Mouse (Mus musculus) hindbrain, postnatal 0 days (tissue): ENCODE measurements around the gene Vmn1r160. TPM values are rescaled to one million over a fixed set of nuclear protein-coding genes. Genes with fewer than 3 reads are reported as not detected.
"Not testable (repeated sequence)": the region's sequence is repeated elsewhere in the genome, so short reads cannot be mapped to it uniquely, and the experiment has no call there.

Source experiments
- ATAC-seq: fragments of 200-750 bp; cut with Nextera tagmentation; 2 replicates; pipeline ENCODE4 v1.8.0; 2017; ENCODE audit warnings: mild to moderate bottlenecking, moderate TSS enrichment, moderate library complexity
- DNase-seq: peaks from one replicate; pipeline ENCODE4 v3.0.0-alpha.2; 2015; ENCODE audit warnings: low spot score
- H3K27ac ChIP-seq: fragments of 300-500 bp; sonication (generic); 2 replicates; pipeline ENCODE4 v1.5.1; 2014; ENCODE audit warnings: mild to moderate bottlenecking
- H3K27me3 ChIP-seq: fragments of 300-500 bp; sonication (generic); 2 replicates; pipeline ENCODE4 v1.6.1; 2014; ENCODE audit warnings: low read length, mixed read lengths; ENCODE audit not compliant: insufficient read depth
- H3K36me3 ChIP-seq: fragments of 300-500 bp; sonication (generic); 2 replicates; pipeline ENCODE4 v1.6.1; 2014; ENCODE audit warnings: low read length, mixed read lengths; ENCODE audit not compliant: insufficient read depth
- H3K4me1 ChIP-seq: fragments of 300-500 bp; sonication (generic); 2 replicates; pipeline ENCODE4 v1.6.1; 2014; ENCODE audit warnings: antibody characterized with exemption, low read length, mixed read lengths; ENCODE audit not compliant: insufficient read depth
- H3K4me2 ChIP-seq: fragments of 300-500 bp; sonication (generic); 2 replicates; pipeline ENCODE4 v1.6.1; 2014; ENCODE audit warnings: low read depth, mild to moderate bottlenecking, low read length, moderate library complexity, mixed read lengths
- H3K4me3 ChIP-seq: fragments of 300-500 bp; sonication (generic); 2 replicates; pipeline ENCODE4 v1.5.1; 2014; ENCODE audit warnings: low read length
- H3K9ac ChIP-seq: fragments of 300-500 bp; sonication (generic); replicated peaks from 2 replicates; pipeline ENCODE4 v1.6.1; 2014; ENCODE audit warnings: mild to moderate bottlenecking, low read length, moderate library complexity, mixed read lengths
- H3K9me3 ChIP-seq: fragments of 300-500 bp; sonication (generic); 2 replicates; pipeline ENCODE4 v1.6.1; 2016; ENCODE audit warnings: low read length, mixed read lengths
- WGBS: fragments of 180-500 bp; shearing (Covaris S2); extraction: QIAGEN DNeasy Blood & Tissue Kit; methylation state at CpG from one replicate; pipeline ENCODE4 v1.1.7; 2014; 5-methylcytosine and 5-hydroxymethylcytosine counted together
- polyA plus RNA-seq: library from polyadenylated mRNA; unstranded; fragments of >200 nt; fragmentation: Nextera tagmentation; extraction: Ambion mirVana; gene quantifications from 2 replicates; pipeline ENCODE4 v1.2.1, GENCODE M21; 2015
- total RNA-seq: library from RNA; depleted of rRNA; stranded (reverse); fragments of >200 nt; gene quantifications from 2 replicates; pipeline ENCODE4 v1.2.3, GENCODE M21; 2014; rRNA removed

Vmn1r160 gene
- total RNA-seq (not detected in 2 replicates), polyA plus RNA-seq (not detected in 2 replicates)

GRCm38 (mm10) chr7:22870924-22871323 lies at the start of gene Vmn1r160:
TSS of gene Vmn1r160 (plus strand) at chr7:22871224.
- not testable (repeated sequence) for H3K9ac ChIP-seq, H3K27me3 ChIP-seq, H3K9me3 ChIP-seq, DNase-seq, H3K27ac ChIP-seq, H3K4me2 ChIP-seq, H3K4me1 ChIP-seq, H3K4me3 ChIP-seq, H3K36me3 ChIP-seq, ATAC-seq
- WGBS = 29% methylated on average over 1 of the region's 3 CpGs

- not testable (repeated sequence) for H3K36me3 ChIP-seq, H3K27ac ChIP-seq, DNase-seq, H3K27me3 ChIP-seq, H3K9me3 ChIP-seq, H3K4me1 ChIP-seq, H3K4me2 ChIP-seq, ATAC-seq, H3K4me3 ChIP-seq, H3K9ac ChIP-seq
- 59% methylated on average over 2 of the region's 3 CpGs for WGBS
Measured at GRCm38 (mm10) chr7:22843505-22843904, 27.5 kb upstream of the Vmn1r160 start, which contains the start of gene Vmn1r159. TSS of gene Vmn1r159 (minus strand) at chr7:22843605.

Other genes starting within 250 kb of the Vmn1r160 start
- not detected in 2 replicates for gene Vmn1r155, start 213.2 kb upstream of the Vmn1r160 start, total RNA-seq
- gene Vmn1r155, start 213.2 kb upstream of the Vmn1r160 start, polyA plus RNA-seq = not detected in 2 replicates
- gene Gm8693, start 178.9 kb upstream of the Vmn1r160 start, total RNA-seq = not detected in 2 replicates
- gene Gm8693, start 178.9 kb upstream of the Vmn1r160 start, polyA plus RNA-seq = not detected in 2 replicates
- not detected in 2 replicates for gene Gm4567, start 151.5 kb upstream of the Vmn1r160 start, total RNA-seq
- gene Gm4567, start 151.5 kb upstream of the Vmn1r160 start, polyA plus RNA-seq = not detected in 2 replicates
- not detected in 2 replicates for gene Vmn1r157, start 109.5 kb upstream of the Vmn1r160 start, total RNA-seq
- not detected in 2 replicates for gene Vmn1r157, start 109.5 kb upstream of the Vmn1r160 start, polyA plus RNA-seq
- gene Vmn1r158, start 80.4 kb upstream of the Vmn1r160 start, total RNA-seq = not detected in 2 replicates
- not detected in 2 replicates for gene Vmn1r158, start 80.4 kb upstream of the Vmn1r160 start, polyA plus RNA-seq
- gene Vmn1r159, start 27.6 kb upstream of the Vmn1r160 start, total RNA-seq = not detected in 2 replicates
- not detected in 2 replicates for gene Vmn1r159, start 27.6 kb upstream of the Vmn1r160 start, polyA plus RNA-seq
- gene Gm4214, start 113.4 kb downstream of the Vmn1r160 start, total RNA-seq = not detected in 2 replicates
- gene Gm4214, start 113.4 kb downstream of the Vmn1r160 start, polyA plus RNA-seq = not detected in 2 replicates
- gene Gm4216, start 148.7 kb downstream of the Vmn1r160 start, total RNA-seq = not detected in 2 replicates
- gene Gm4216, start 148.7 kb downstream of the Vmn1r160 start, polyA plus RNA-seq = not detected in 2 replicates
- not detected in 2 replicates for gene Vmn1r163, start 184.3 kb downstream of the Vmn1r160 start, total RNA-seq
- not detected in 2 replicates for gene Vmn1r163, start 184.3 kb downstream of the Vmn1r160 start, polyA plus RNA-seq
- not detected in 2 replicates for gene Gm8720, start 196.2 kb downstream of the Vmn1r160 start, total RNA-seq
- not detected in 2 replicates for gene Gm8720, start 196.2 kb downstream of the Vmn1r160 start, polyA plus RNA-seq